Mouse (Mus musculus) thymus, postnatal 10 days (tissue): ENCODE measurements around the gene Eef1a2.

Source experiments
- DNase-seq, 2 experiments: peaks; one replicate each; pipeline ENCODE4 v3.0.0; 2021; ENCODE audit warnings: low spot score in 2 of 2

The Eef1a2 gene

DNA sequence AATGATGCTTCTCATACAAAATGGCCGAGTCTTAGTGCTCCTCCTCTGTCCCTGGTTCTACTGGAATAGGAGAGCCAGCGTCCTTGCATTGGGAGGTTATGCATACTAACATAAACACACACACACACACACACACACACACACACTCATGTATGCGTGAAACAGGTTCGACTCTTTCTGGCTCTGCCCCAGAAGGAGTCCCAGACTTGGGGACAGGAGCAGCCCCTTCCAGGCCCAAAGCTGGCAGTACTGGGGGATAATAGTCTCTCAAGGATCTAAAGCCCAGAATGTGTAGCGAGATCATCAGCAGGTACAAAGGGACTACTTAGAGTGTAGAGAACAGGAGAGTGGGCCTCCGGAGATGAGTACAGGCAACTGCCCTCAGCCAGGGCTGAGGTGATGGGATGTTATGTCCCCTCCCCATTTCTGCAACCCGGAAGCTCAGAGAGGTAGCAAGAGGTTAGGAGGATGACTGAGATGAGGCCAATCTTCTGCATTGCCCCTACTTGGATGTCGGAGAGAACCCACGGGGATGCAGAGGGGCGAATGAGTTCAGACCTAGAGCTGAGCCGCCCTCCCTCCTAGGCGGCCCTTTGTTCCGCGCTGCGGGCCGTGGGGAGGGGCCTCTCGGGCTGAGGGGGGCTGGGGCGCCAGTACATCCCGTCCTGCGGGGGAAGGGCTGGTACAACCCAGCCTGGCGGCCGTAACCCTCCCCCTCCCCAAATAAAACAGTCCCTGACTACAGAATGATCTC lies 22.8 kb downstream of the Eef1a2 start:
- no peak for DNase-seq

GRCm38 (mm10) chr2:181130245-181130644 lies 26.6 kb downstream of the Eef1a2 start:
- DNase-seq, result no peak

DNA sequence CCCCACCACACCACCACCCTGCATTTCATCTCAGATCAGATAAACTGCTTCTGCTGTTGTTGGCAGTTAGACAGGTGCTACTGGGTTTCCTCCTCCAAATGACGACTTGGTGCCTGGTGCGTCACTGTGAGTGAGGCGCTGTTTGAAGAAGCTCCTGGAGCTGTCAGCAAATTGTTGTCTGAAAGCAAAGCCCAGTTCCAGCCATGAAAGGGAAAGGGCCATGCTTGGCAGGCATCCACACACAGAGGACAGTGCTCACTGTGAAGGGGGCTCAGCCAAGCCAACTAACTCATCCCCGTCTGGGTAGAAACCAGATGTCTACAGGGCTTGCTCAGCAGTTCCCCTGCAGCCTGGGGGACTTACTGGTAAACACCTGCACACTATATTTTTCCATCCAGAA lies 27.9 kb downstream of the Eef1a2 start:
- no peak for DNase-seq

DNA sequence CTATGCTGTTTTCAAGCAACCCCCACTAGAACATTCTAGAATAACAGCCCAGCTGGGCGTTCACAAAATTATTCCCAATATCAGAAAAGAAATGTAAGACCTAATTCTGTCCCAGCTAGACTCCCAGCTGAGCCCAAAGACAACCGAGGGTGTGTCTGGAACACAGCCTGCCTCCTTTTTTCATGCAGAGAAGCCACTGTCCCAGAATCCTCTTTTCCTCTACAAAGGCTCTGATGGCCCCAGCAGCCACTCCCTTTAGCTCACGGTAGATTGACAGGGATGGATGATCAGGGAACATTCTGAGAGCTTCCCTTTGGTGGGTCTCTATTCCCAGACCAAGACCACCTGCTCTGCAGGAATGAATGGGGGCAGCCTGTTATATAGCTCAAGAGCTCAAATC lies 29.0 kb downstream of the Eef1a2 start:
- no peak for DNase-seq

- DNase-seq, result no peak
Measured at GRCm38 (mm10) chr2:181125726-181126455, 30.9 kb downstream of the Eef1a2 start.

DNA sequence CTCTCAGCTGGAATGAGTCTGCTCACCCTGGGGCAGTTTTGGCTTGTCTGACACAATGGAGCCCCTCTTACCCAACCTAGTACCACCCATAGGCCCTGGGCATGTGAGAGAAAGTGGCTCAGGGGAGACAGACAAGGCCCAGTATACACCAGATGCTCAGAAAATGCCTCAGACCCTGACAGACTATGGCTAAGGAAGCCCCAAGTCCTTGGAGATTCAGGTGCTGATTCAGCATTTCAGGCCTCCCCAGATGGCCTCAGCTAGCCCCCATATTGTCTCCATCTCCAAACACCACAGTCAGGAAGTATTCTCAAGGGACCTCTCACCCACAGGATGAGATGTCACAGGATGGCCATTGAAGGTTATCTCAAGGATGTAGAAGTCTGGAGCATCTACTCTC lies 34.2 kb downstream of the Eef1a2 start:
- DNase-seq, result no peak

GRCm38 (mm10) chr2:181120922-181121449 lies 35.8 kb downstream of the Eef1a2 start:
- no peak for DNase-seq

DNA sequence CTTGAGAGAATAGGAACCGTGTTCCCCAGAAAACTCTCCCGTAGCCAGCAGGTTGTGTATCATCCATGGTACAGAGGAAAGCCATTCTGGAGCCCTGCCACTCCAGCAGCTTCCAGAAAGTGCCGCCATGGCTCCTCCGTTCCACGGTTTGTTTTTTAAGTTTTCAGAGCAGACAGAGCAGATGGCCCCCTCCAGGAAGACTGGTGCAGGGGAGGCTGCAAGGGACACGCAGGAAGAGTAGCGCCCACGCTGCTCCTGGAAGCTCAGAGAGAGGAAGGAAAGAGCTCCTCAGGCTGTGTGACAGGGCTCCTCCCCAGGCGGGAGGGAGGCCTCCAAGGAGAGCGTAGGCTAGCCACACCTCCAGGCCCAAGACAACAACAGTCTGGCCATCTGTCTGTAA lies 36.9 kb downstream of the Eef1a2 start:
- DNase-seq, result no peak

GRCm38 (mm10) chr2:181116436-181116835 lies 40.4 kb downstream of the Eef1a2 start:
- no peak for DNase-seq

DNA sequence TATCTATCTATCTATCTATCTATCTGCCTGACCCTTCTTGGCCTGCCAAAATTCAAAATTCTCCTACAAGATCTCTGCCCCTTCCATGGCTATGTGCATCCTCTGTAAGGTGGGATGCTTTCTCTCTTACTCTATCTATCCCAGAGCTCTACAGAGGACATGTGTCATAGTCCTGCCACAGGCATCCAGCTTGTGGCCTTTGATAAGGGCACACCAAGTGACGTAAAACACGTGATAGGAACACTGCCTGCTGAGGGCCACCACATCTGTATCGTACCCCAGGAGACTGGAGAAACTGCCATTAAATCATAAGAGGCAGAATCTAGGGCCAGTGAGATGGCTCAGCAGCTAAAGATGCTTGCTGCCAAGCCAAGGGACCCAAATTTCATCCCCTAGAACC lies 41.4 kb downstream of the Eef1a2 start:
- no peak for DNase-seq

DNA sequence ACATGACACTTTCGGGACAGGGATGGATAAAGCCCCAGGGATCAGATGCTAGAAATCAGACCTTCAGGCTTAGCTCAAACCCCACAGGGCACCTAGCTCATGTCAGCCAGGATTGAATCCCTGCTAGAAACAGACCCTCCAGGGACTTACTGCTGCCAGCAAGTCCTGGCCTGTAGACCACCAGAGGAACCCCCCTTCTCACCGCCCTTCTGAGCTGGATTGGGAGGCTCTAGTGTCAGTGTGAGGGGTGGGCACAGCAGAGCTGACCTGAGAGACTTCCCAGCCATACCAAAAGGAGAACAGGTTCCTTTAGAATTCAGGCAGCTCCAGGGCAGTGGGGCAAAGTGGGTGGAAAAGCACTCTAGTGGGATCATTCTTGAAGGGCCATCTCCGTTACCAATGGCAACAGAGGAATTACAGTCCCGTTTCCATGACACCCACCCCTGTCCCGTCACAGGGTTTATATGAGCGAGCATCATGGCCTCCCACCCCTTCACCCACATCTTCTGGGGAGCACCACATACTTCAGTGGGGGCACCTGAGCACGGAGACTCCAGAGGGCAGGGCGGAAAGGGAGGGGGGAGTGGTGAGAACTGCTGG lies 43.0 kb downstream of the Eef1a2 start:
- DNase-seq, result no peak

GRCm38 (mm10) chr2:181111665-181112064 lies 45.1 kb downstream of the Eef1a2 start:
- DNase-seq, result no peak

GRCm38 (mm10) chr2:181104111-181104510 lies 52.7 kb downstream of the Eef1a2 start:
- no peak for DNase-seq

DNA sequence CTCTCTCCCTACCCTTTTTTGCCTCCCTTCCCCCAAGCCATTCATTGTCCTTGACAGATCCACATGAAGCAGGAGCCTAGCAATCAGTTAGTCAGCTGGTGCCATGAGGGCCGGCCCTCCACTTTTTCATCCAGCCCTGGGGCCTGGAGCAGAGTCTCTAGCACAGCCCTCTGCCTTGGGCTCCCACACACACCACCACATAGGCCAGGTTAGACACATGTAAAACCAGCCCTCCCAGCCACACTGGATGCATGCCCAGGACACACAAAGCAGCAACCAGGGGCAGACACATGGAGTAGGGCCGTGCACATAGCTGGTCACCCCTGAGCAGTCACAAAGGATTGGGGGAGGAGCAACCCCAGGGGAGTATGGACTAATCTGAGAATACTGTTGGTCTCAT lies 54.7 kb downstream of the Eef1a2 start:
- no peak for DNase-seq

DNA sequence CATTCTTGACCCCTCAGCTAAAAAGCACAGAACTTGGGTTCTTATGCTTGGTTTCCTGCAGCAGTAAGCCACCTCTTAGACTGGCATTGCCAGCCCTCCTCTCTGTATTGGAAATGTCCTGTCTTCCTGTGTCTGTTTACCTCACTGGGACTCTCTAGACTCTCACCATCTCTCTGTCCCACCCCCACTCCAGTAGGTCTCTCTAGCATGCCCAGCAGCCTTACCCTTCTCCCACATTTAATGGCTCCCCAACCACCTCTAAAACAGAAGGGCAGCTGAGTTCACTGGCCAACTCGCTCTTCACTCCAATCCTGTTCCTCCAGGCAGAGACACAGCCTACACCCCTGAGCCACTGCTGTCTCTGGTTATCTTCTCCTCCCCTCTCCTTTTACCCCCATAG lies 55.2 kb downstream of the Eef1a2 start:
- DNase-seq, result no peak

DNA sequence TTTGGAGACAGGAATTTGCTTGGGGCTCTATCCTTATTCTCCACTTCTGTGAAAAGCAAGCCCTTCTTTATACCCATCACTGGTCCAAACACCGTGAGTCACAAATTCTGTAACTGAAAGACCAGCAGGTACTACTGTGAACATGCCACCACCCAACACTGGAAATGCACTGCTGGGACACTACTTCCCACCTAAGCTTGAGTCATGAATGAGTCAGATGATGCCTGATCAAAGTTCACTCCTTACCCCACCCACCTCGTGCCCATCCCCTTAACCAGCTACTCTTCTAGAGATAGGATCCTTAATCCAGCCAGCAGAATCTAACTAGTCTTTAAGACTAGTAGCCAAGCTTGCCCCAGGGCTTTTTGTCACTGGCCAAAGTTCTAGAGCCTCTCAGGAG lies 56.7 kb downstream of the Eef1a2 start:
- no peak for DNase-seq
